Mouse (Mus musculus): ENCODE data around the gene Kbtbd6. TPM values are rescaled to one million over a fixed set of nuclear protein-coding genes. Genes with fewer than 3 reads are reported as not detected.

Gene Kbtbd6
- total and polyA plus RNA-seq, 3 experiments, result 0.12 TPM; not detected in 2

GRCm38 (mm10) chr14:79499326-79499725 lies 47.7 kb downstream of the Kbtbd6 start:
- H3K36me3 ChIP-seq (replicated peaks in 1 of 2; ENCODE audit: control insufficient read depth in 1 of 2, insufficient read depth in 1 of 2, low read length in 1 of 2), result no peaks in the 10 kb centered on the region

GRCm38 (mm10) chr14:79500756-79501155 lies 49.1 kb downstream of the Kbtbd6 start:
- dilution Hi-C loops (cut with MboI; ENCODE audit: extremely low pct_ligation_motif_present, extremely low pct_unique_long_range_greater_than_20kb, low sequenced_read_pairs) (no loop called here), in situ Hi-C loops (cut with MboI; ENCODE audit: low pct_ligation_motif_present, low pct_unique_long_range_greater_than_20kb, low sequenced_read_pairs) (no loop called here)
- no peaks in the 10 kb centered on the region for H3K36me3 ChIP-seq (replicated peaks in 1 of 2; ENCODE audit: control insufficient read depth in 1 of 2, insufficient read depth in 1 of 2, low read length in 1 of 2)
- H3K79me2 ChIP-seq (replicated peaks; ENCODE audit: control insufficient read depth, extremely low read depth, insufficient read depth, poor library complexity, severe bottlenecking), result no peaks in the 10 kb centered on the region; the same call in 1 of the 2 replicates
- H3K4me3 ChIP-seq (replicated peaks in 1 of 3; ENCODE audit: low read depth in 2 of 3, low read length in 2 of 3, poor library complexity in 1 of 3), result no peak overlapping the region
- no peak overlapping the region for H3K4me2 ChIP-seq (ENCODE audit: insufficient read depth, low read depth, poor library complexity, severe bottlenecking)
- H3K27ac ChIP-seq (ENCODE audit: insufficient read depth, low read depth), result no peak overlapping the region
- H3K27me3 ChIP-seq (replicated peaks), result no peaks in the 10 kb centered on the region
- H3K9me3 ChIP-seq (replicated peaks; ENCODE audit: low read length), result no peaks in the 10 kb centered on the region
- no peak for TF ChIP-seq MYC (IDR thresholded peaks at IDR 0.05; ENCODE audit: low read depth, low read length)
- no peak overlapping the region for H3K9ac ChIP-seq (ENCODE audit: insufficient read depth, low read depth)
- DNase-seq (ENCODE audit: extremely low read depth), result no peak
- H3K4me1 ChIP-seq (ENCODE audit: control insufficient read depth in 1 of 2, insufficient read depth in 2 of 2), result peaks cover 0 to 3% of the 10 kb centered on the region in 2 experiments; a peak in 1 of 4 replicates

More at GRCm38 (mm10) chr14:79499326-79499725, 47.7 kb downstream of the Kbtbd6 start:
- Histone ChIP-seq H3K4me3 (replicated peaks in 1 of 3; ENCODE audit: low read depth in 2 of 3, low read length in 2 of 3, poor library complexity in 1 of 3) (no peak overlapping the region), H3K9me3 (replicated peaks; ENCODE audit: low read length) (no peaks in the 10 kb centered on the region), H3K9ac (ENCODE audit: insufficient read depth, low read depth) (no peak overlapping the region), H3K27ac (ENCODE audit: insufficient read depth, low read depth) (no peak overlapping the region), H3K4me1 (ENCODE audit: control insufficient read depth in 1 of 2, insufficient read depth in 2 of 2) (peaks cover 0 to 3% of the 10 kb centered on the region in 2 experiments; a peak in 1 of 4 replicates), H3K27me3 (replicated peaks) (no peaks in the 10 kb centered on the region), H3K79me2 (replicated peaks; ENCODE audit: control insufficient read depth, extremely low read depth, insufficient read depth, poor library complexity, severe bottlenecking) (no peaks in the 10 kb centered on the region; the same call in 1 of the 2 replicates), H3K4me2 (ENCODE audit: insufficient read depth, low read depth, poor library complexity, severe bottlenecking) (no peak overlapping the region)
- no peak for DNase-seq (ENCODE audit: extremely low read depth)
- dilution Hi-C loops (cut with MboI; ENCODE audit: extremely low pct_ligation_motif_present, extremely low pct_unique_long_range_greater_than_20kb, low sequenced_read_pairs), result no loop called here
- in situ Hi-C loops (cut with MboI; ENCODE audit: low pct_ligation_motif_present, low pct_unique_long_range_greater_than_20kb, low sequenced_read_pairs), result no loop called here
- TF ChIP-seq CHD2 (IDR thresholded peaks at IDR 0.05; ENCODE audit: low read length) (no peak), NELFE (IDR thresholded peaks at IDR 0.05; ENCODE audit: low read depth, low read length) (no peak), ZMIZ1 (IDR thresholded peaks at IDR 0.05; ENCODE audit: low read depth, low read length) (no peak), TCF12 (IDR thresholded peaks at IDR 0.05; ENCODE audit: low read depth, low read length) (no peak), ELF1 (IDR thresholded peaks at IDR 0.05; ENCODE audit: low read depth, low read length) (no peak), MEF2A (IDR thresholded peaks at IDR 0.05; ENCODE audit: borderline replicate concordance, low read depth, low read length) (no peak)

- H3K4me3 ChIP-seq (replicated peaks in 1 of 3; ENCODE audit: low read depth in 2 of 3, low read length in 2 of 3, poor library complexity in 1 of 3), result no peak overlapping the region
- H3K27ac ChIP-seq (ENCODE audit: insufficient read depth, low read depth), result no peak overlapping the region
- in situ Hi-C loops (cut with MboI; ENCODE audit: low pct_ligation_motif_present, low pct_unique_long_range_greater_than_20kb, low sequenced_read_pairs) (no loop called here), dilution Hi-C loops (cut with MboI; ENCODE audit: extremely low pct_ligation_motif_present, extremely low pct_unique_long_range_greater_than_20kb, low sequenced_read_pairs) (no loop called here)
- no peaks in the 10 kb centered on the region; the same call in 1 of the 2 replicates for H3K79me2 ChIP-seq (replicated peaks; ENCODE audit: control insufficient read depth, extremely low read depth, insufficient read depth, poor library complexity, severe bottlenecking)
- TF ChIP-seq UBTF (IDR thresholded peaks at IDR 0.05; ENCODE audit: low read depth, low read length) (no peak), CHD1 (IDR thresholded peaks at IDR 0.05; ENCODE audit: low read depth, low read length) (no peak), EP300 (IDR thresholded peaks at IDR 0.05; ENCODE audit: low read length) (no peak), PAX5 (IDR thresholded peaks at IDR 0.05; ENCODE audit: low read length) (no peak), CTCF (conservative IDR thresholded peaks at IDR 0.05 in 1 of 2, IDR thresholded peaks at IDR 0.05 in 1 of 2; ENCODE audit: low read depth in 2 of 2, low read length in 2 of 2) (no peak), TCF12 (IDR thresholded peaks at IDR 0.05; ENCODE audit: low read depth, low read length) (no peak), MEF2A (IDR thresholded peaks at IDR 0.05; ENCODE audit: borderline replicate concordance, low read depth, low read length) (no peak)
- no peaks in the 10 kb centered on the region for H3K9me3 ChIP-seq (replicated peaks; ENCODE audit: low read length)
- H3K4me1 ChIP-seq (ENCODE audit: control insufficient read depth in 1 of 2, insufficient read depth in 2 of 2), result peaks cover 3 to 13% of the 10 kb centered on the region in 2 experiments; a peak in 2 of 4 replicates
- H3K4me2 ChIP-seq (ENCODE audit: insufficient read depth, low read depth, poor library complexity, severe bottlenecking), result no peak overlapping the region
- H3K9ac ChIP-seq (ENCODE audit: insufficient read depth, low read depth), result no peak overlapping the region
- no peaks in the 10 kb centered on the region for H3K27me3 ChIP-seq (replicated peaks)
- no peak for DNase-seq (ENCODE audit: extremely low read depth)
- no peaks in the 10 kb centered on the region for H3K36me3 ChIP-seq (replicated peaks in 1 of 2; ENCODE audit: control insufficient read depth in 1 of 2, insufficient read depth in 1 of 2, low read length in 1 of 2)
Observed at GRCm38 (mm10) chr14:79503371-79504075, 51.9 kb downstream of the Kbtbd6 start.

Other genes with a start within 250 kb of the Kbtbd6 start
- not detected in 2 replicates for gene Zfp957, start 204.5 kb upstream of the Kbtbd6 start, total RNA-seq (2012; rRNA removed)
- not detected in 2 replicates for gene Zfp957, start 204.5 kb upstream of the Kbtbd6 start, total RNA-seq (2014; rRNA removed)
- not detected in 2 replicates for gene Zfp957, start 204.5 kb upstream of the Kbtbd6 start, polyA plus RNA-seq (2012; ENCODE audit: insufficient read length, low read depth)
- 1.6 and 2.2 TPM in 2 replicates for gene Rgcc, start 150.2 kb upstream of the Kbtbd6 start, total RNA-seq (2012; rRNA removed)
- 3.3 and 5.2 TPM in 2 replicates for gene Rgcc, start 150.2 kb upstream of the Kbtbd6 start, total RNA-seq (2014; rRNA removed)
- 1.2 and 2.3 TPM in 2 replicates for gene Rgcc, start 150.2 kb upstream of the Kbtbd6 start, polyA plus RNA-seq (2012; ENCODE audit: insufficient read length, low read depth)
- gene Naa16, start 61.1 kb upstream of the Kbtbd6 start, total RNA-seq (2012; rRNA removed), result 16.4 and 19.9 TPM in 2 replicates
- 42.6 and 48.4 TPM in 2 replicates for gene Naa16, start 61.1 kb upstream of the Kbtbd6 start, total RNA-seq (2014; rRNA removed)
- gene Naa16, start 61.1 kb upstream of the Kbtbd6 start, polyA plus RNA-seq (2012; ENCODE audit: insufficient read length, low read depth), result 54.2 and 60.0 TPM in 2 replicates
- 8.2 and 8.9 TPM in 2 replicates for gene Mtrf1, start 54.1 kb upstream of the Kbtbd6 start, total RNA-seq (2012; rRNA removed)
- gene Mtrf1, start 54.1 kb upstream of the Kbtbd6 start, total RNA-seq (2014; rRNA removed), result 21.1 and 23.1 TPM in 2 replicates
- gene Mtrf1, start 54.1 kb upstream of the Kbtbd6 start, polyA plus RNA-seq (2012; ENCODE audit: insufficient read length, low read depth), result 12.4 and 15.8 TPM in 2 replicates
- 2.7 and 2.8 TPM in 2 replicates for gene Kbtbd7, start 25.3 kb upstream of the Kbtbd6 start, total RNA-seq (2012; rRNA removed)
- gene Kbtbd7, start 25.3 kb upstream of the Kbtbd6 start, total RNA-seq (2014; rRNA removed), result 2.5 and 2.6 TPM in 2 replicates
- 1.9 TPM in 2 replicates for gene Kbtbd7, start 25.3 kb upstream of the Kbtbd6 start, polyA plus RNA-seq (2012; ENCODE audit: insufficient read length, low read depth)
- 37.1 and 41.2 TPM in 2 replicates for gene Elf1, start 29.4 kb downstream of the Kbtbd6 start, total RNA-seq (2012; rRNA removed)
- gene Elf1, start 29.4 kb downstream of the Kbtbd6 start, total RNA-seq (2014; rRNA removed), result 71.7 and 85.2 TPM in 2 replicates
- gene Elf1, start 29.4 kb downstream of the Kbtbd6 start, polyA plus RNA-seq (2012; ENCODE audit: insufficient read length, low read depth), result 49.6 and 54.4 TPM in 2 replicates
- gene Wbp4, start 29.7 kb downstream of the Kbtbd6 start, total RNA-seq (2012; rRNA removed), result 31.3 and 36.8 TPM in 2 replicates
- 36.2 and 39.9 TPM in 2 replicates for gene Wbp4, start 29.7 kb downstream of the Kbtbd6 start, total RNA-seq (2014; rRNA removed)
- 68.5 and 69.4 TPM in 2 replicates for gene Wbp4, start 29.7 kb downstream of the Kbtbd6 start, polyA plus RNA-seq (2012; ENCODE audit: insufficient read length, low read depth)
- 91.9 and 103 TPM in 2 replicates for gene Sugt1, start 135.9 kb downstream of the Kbtbd6 start, total RNA-seq (2012; rRNA removed)
- 114 and 141 TPM in 2 replicates for gene Sugt1, start 135.9 kb downstream of the Kbtbd6 start, total RNA-seq (2014; rRNA removed)
- 118 and 153 TPM in 2 replicates for gene Sugt1, start 135.9 kb downstream of the Kbtbd6 start, polyA plus RNA-seq (2012; ENCODE audit: insufficient read length, low read depth)
- not detected in 2 replicates for gene Cnmd, start 210.3 kb downstream of the Kbtbd6 start, total RNA-seq (2012; rRNA removed)
- not detected in 2 replicates for gene Cnmd, start 210.3 kb downstream of the Kbtbd6 start, total RNA-seq (2014; rRNA removed)
- gene Cnmd, start 210.3 kb downstream of the Kbtbd6 start, polyA plus RNA-seq (2012; ENCODE audit: insufficient read length, low read depth), result not detected in 2 replicates

All from CH12.LX (cell line).